Mouse (Mus musculus): ENCODE data around the gene 1700019N19Rik.

DNA sequence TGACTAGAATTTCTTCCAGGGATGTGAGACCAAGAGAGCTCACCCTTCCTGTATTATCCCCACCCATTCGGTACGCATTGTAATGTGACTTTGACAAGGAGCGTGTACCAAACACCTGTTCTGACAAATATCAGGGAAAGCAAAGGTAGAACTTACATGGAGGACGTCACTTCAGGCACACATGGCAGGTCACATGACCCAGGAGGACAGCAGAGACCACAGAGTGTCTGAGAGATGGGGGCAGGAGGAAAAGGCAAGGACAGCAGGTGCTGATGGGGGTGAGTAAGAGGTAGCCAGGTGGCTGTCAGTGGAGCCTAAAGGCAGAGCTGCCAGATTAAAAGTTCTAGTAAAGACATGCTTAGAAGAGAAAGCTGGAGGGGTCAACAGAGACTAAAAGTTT is 51.5 kb downstream of the 1700019N19Rik start:
- TF ChIP-seq CTCF (IDR thresholded peaks at IDR 0.05; ENCODE audit: extremely low read depth, insufficient read depth, low read length): no peak
- TF ChIP-seq POLR2A (IDR thresholded peaks at IDR 0.05; ENCODE audit: extremely low read depth, insufficient read depth, low read length): no peak

Data from cortical plate, adult 2 months (tissue).